Mouse (Mus musculus) small intestine, adult 2 months (tissue): ENCODE data around the gene Metrnl.

Source experiments
- CTCF ChIP-seq: fragments of 200-500 bp; IDR thresholded peaks from 2 replicates; pipeline ENCODE4 v1.5.1; 2012; ENCODE audit warnings: low read depth, mild to moderate bottlenecking, control low read depth, inconsistent platforms, low read length, moderate library complexity, mixed read lengths; ENCODE audit not compliant: insufficient replicate concordance, insufficient read length; ENCODE audit errors: extremely low read depth
- POLR2A ChIP-seq: fragments of 200-500 bp; IDR thresholded peaks from 2 replicates; pipeline ENCODE4 v1.6.1; 2012; ENCODE audit warnings: low read depth, mild to moderate bottlenecking, control low read depth, inconsistent platforms, low read length, moderate library complexity

- TF ChIP-seq CTCF (no peak), POLR2A (no peak)
These were observed 41.8 kb downstream of the Metrnl start for GRCm38 (mm10) chr11:121743113-121743512.
